Mouse (Mus musculus) G1E (cell line): ENCODE data around the gene Cdk6.

Source experiments
- CTCF ChIP-seq: IDR thresholded peaks from 2 replicates; pipeline ENCODE4 v1.5.1; 2012; ENCODE audit warnings: low read depth, low read length, inconsistent platforms, mixed read lengths
- GATA1 ChIP-seq: IDR thresholded peaks from 2 replicates; pipeline ENCODE4 v1.6.1; 2012; ENCODE audit warnings: borderline replicate concordance, low read length, inconsistent platforms, mixed read lengths
- TAL1 ChIP-seq: conservative IDR thresholded peaks from 2 replicates; pipeline ENCODE4 v1.6.1; 2012; ENCODE audit warnings: low read depth, low read length, inconsistent platforms, mixed read lengths

DNA sequence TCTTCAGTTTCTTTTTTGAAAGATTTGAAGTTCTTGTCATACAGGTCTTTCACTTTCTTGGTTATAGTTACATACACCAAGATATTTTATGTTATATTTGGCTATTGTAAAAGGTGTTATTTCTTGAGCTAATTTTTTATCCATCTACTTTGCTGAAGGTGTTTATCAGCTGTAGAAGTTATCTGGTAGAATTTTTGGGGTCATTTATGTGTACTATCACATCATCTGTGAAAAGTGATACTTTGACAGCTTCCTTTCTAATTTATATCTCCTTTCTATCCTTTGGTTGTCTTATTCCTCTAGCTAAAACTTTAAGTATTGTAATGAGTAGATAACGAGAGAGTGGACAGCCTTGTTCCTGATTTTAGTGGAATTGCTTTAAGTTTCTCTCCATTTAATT lies 210.2 kb downstream of the Cdk6 start:
- TF ChIP-seq CTCF (no peak), TAL1 (no peak), GATA1 (no peak)
